Mouse (Mus musculus): Measurements from ENCODE around the gene Pik3c2a. TPM values are rescaled to one million over a fixed set of nuclear protein-coding genes. Genes with fewer than 3 reads are reported as not detected.

Pik3c2a gene
- total RNA-seq, 2 experiments from 2014 or later, result 21.0 to 25.5 TPM

- peak; percentile 40 for DNase-seq
Observed at GRCm38 (mm10) chr7:116301661-116302311, 141.5 kb downstream of the Pik3c2a start.

GRCm38 (mm10) chr7:116301144-116301543, 142.1 kb downstream of the Pik3c2a start:
- no peak for DNase-seq
- intact Hi-C loops (cut with DNase I), result no loop called here

More at GRCm38 (mm10) chr7:116301661-116302311, 141.5 kb downstream of the Pik3c2a start:
- intact Hi-C loops (cut with DNase I), result no loop called here

DNA sequence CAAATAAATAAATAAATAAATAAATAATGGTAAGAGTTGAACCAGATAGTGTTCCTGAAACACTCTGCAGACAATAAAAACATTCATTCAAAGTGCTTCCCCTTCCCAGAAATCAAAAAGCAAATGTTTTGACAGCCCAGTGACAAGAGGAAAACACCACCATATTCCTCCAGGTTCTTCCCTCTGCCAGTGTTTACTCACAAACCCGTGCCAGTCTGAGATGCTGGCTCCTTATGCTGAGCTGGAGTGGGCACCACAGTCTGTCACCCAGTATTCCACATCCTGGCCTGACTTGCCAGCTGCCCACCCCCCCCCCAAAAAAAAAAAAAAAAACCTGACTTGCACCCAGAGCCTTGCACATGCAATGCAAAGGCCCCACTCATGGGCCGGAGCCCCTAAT, 144.4 kb downstream of the Pik3c2a start:
- DNase-seq, result no peak
- intact Hi-C loops (cut with DNase I), result no loop called here

DNA sequence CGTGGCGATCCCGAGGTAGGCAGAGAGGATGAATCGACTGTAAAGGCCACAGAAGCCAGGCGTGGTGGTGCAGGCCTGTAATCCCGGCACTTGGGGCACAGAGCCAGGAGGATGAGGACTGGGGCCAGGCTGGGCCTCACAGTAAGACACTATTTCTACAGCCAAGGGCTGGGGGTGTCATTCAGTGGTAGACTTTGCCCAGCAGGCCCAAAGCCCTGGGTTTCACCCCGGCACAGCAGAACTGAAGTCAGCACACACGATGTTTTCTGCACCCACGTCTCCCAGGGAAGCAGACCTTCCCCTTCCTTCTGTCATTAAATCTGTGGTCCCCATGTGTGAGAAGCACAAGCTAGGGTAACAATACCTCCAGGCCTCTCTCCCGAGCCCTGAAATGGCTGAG, 144.9 kb downstream of the Pik3c2a start:
- DNase-seq, result peak; percentile 81
- intact Hi-C loops (cut with DNase I), result no loop called here

- no peak for DNase-seq
- intact Hi-C loops (cut with DNase I), result no loop called here
Observed at GRCm38 (mm10) chr7:116294961-116295360, 148.3 kb downstream of the Pik3c2a start.

DNA sequence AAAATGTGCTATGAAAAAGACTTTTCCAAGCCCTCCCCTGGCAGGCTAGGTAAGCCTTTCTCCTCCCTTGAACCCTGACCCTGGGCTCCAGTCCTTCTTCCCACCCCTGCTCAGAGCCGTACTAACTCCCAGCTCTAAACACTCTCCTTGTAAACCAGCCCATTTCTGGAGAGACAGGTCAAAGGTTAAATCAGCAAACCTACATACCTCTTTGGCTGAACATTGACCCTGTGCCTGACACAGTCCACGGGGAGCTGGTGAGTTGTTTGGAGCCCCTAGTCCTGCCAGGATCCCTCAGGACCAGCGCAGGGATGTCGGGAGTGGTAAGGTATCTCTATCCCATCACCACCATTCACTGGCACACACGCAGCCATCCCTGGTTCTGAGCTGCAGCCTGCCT, 150.9 kb downstream of the Pik3c2a start:
- intact Hi-C loops (cut with DNase I), result no loop called here
- no peak for DNase-seq

GRCm38 (mm10) chr7:116290559-116290958, 152.7 kb downstream of the Pik3c2a start:
- intact Hi-C loops (cut with DNase I), result no loop called here
- DNase-seq, result no peak

DNA sequence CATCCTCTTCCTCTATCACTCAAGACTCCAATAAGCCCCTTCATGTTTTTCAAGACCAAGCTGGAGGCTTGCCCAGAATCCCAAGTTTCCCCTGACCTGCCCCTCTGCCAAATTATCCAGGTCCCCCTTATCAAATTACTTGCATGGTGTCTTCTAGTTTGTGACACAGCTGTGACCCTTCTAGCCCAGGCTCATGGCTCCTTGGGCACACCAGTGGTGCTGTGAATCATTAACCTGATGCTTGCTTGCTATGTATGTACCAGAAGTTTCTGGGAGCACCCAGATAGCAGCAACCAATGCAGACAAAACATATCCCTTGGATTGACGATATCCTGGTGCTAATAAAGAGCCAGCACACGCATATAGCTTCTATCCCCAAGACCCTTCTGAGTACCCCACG, 154.3 kb downstream of the Pik3c2a start:
- no peak for DNase-seq
- intact Hi-C loops (cut with DNase I), result no loop called here

DNA sequence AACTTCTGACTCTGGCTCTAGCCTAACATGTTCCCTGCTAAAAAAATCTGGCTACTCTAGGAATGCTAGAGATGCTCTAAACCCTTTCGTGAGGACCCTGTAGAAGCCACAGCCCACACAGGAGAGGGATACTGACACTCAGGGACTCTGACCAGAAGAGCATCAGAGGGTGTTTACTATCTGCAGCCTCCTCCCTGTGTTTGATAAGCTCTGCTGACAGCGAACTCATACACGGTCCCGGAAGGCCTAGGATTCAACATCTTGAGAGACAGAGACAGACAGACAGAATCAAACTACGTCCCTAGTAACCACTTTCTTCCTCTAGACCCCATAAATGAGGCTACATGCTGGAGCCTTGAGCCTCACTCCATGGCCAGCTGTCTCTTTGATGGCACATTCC, 155.3 kb downstream of the Pik3c2a start:
- intact Hi-C loops (cut with DNase I), result no loop called here
- DNase-seq, result no peak

Other genes starting within 250 kb of the Pik3c2a start
- gene Plekha7, start 135.1 kb downstream of the Pik3c2a start, total RNA-seq (2021), result 10 to 100 TPM; 13.7 to 16.1 TPM
- gene Rps13, start 109.3 kb downstream of the Pik3c2a start, total RNA-seq (2021), result 100 to 1,000 TPM; 355 to 388 TPM
- gene Nucb2, start 60.9 kb upstream of the Pik3c2a start, total RNA-seq (2021), result 10 to 100 TPM; 38.6 to 43.5 TPM